Mouse (Mus musculus): ENCODE results near the gene Tekt5.

DNA sequence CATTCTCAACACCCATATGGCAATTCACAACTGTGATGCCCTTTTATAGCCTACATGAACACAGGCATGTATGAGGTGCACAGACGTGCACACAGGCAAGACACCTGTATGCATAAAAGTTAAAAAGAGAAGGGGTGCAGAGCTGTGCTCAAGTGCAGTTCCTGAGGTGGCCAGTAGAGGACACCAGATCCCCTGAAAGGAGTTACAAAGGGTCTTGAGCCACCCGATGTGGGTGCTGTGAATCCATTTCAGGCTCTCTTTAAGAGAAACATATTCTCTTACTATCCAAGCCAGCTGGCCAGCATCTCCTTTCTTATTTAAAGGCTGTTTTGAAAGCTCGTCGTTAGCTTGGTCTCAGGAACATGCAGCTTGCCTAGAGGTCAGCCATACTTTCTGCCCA, 21.6 kb upstream of the Tekt5 start:
- TF ChIP-seq POLR2A (IDR thresholded peaks at IDR 0.05; ENCODE audit: insufficient read length, low read depth) (no peak), REST (IDR thresholded peaks at IDR 0.05; ENCODE audit: insufficient read depth, insufficient read length) (no peak), MAX (IDR thresholded peaks at IDR 0.05; ENCODE audit: low read depth) (no peak), TCF3 (IDR thresholded peaks at IDR 0.05; ENCODE audit: insufficient read length, low read depth) (no peak), SRF (IDR thresholded peaks at IDR 0.05; ENCODE audit: control insufficient read depth, insufficient read length, low read depth) (no peak), E2F4 (IDR thresholded peaks at IDR 0.05; ENCODE audit: insufficient read depth) (no peak), MYOD1 (IDR thresholded peaks at IDR 0.05; ENCODE audit: control insufficient read depth in 1 of 3, insufficient read length in 2 of 3, low read depth in 2 of 3) (no peak), TCF12 (IDR thresholded peaks at IDR 0.05; ENCODE audit: insufficient read depth, poor library complexity, severe bottlenecking) (no peak), USF1 (IDR thresholded peaks at IDR 0.05; ENCODE audit: low read depth) (no peak), POLR2AphosphoS2 (IDR thresholded peaks at IDR 0.05; ENCODE audit: insufficient read length, low read depth) (no peak)
